Mouse (Mus musculus) cerebellum, postnatal 25 days (tissue): Measurements from ENCODE around the gene Tmem163.

Experiments used
- DNase-seq, 2 experiments: peaks; one replicate each; pipeline ENCODE4 v3.0.0; 2021; ENCODE audit warnings: mixed read lengths in 2 of 2

Tmem163 gene

GRCm38 (mm10) chr1:127555822-127556485, 123.4 kb downstream of the Tmem163 start:
- DNase-seq: no peak

GRCm38 (mm10) chr1:127548078-127548477, 131.3 kb downstream of the Tmem163 start:
- no peak for DNase-seq

GRCm38 (mm10) chr1:127542756-127543155, 136.6 kb downstream of the Tmem163 start:
- DNase-seq: no peak

- peak; percentile 93 for DNase-seq
Observed at GRCm38 (mm10) chr1:127541931-127542330, 137.4 kb downstream of the Tmem163 start.

- DNase-seq: peak; percentile 91
Observed at GRCm38 (mm10) chr1:127541522-127541921, 137.8 kb downstream of the Tmem163 start.

- DNase-seq: peak; percentile 47 to 55
Observed at GRCm38 (mm10) chr1:127537204-127538038, 141.9 kb downstream of the Tmem163 start.

GRCm38 (mm10) chr1:127536448-127536847, 142.9 kb downstream of the Tmem163 start:
- DNase-seq: peak in 1 of 2 experiments; percentile 43

- DNase-seq: no peak
Observed at GRCm38 (mm10) chr1:127531723-127532122, 147.6 kb downstream of the Tmem163 start.

- DNase-seq: peak; percentile 66 to 80
Observed at GRCm38 (mm10) chr1:127530849-127531580, 148.3 kb downstream of the Tmem163 start.

- no peak for DNase-seq
Observed at GRCm38 (mm10) chr1:127523364-127523763, 156.0 kb downstream of the Tmem163 start.

- no peak for DNase-seq
Observed at GRCm38 (mm10) chr1:127514888-127515287, 164.5 kb downstream of the Tmem163 start.

GRCm38 (mm10) chr1:127514479-127514878, 164.9 kb downstream of the Tmem163 start:
- DNase-seq: no peak

GRCm38 (mm10) chr1:127513664-127514063, 165.7 kb downstream of the Tmem163 start:
- DNase-seq: peak in 1 of 2 experiments; percentile 41

- DNase-seq: no peak
Observed at GRCm38 (mm10) chr1:127513140-127513539, 166.2 kb downstream of the Tmem163 start.

- no peak for DNase-seq
Observed at GRCm38 (mm10) chr1:127512709-127513108, 166.6 kb downstream of the Tmem163 start.

GRCm38 (mm10) chr1:127511362-127511761, 168.0 kb downstream of the Tmem163 start:
- no peak for DNase-seq

- DNase-seq: peak; percentile 75 to 84
Observed at GRCm38 (mm10) chr1:127508921-127509320, 170.4 kb downstream of the Tmem163 start.

- peak in 1 of 2 experiments; percentile 48 for DNase-seq
Observed at GRCm38 (mm10) chr1:127508067-127508739, 171.1 kb downstream of the Tmem163 start.

- DNase-seq: peak; percentile 76 to 85
Observed at GRCm38 (mm10) chr1:127507042-127507650, 172.2 kb downstream of the Tmem163 start.

- DNase-seq: no peak
Observed at GRCm38 (mm10) chr1:127500701-127501100, 178.6 kb downstream of the Tmem163 start.

- peak; percentile 91 to 95 for DNase-seq
Observed at GRCm38 (mm10) chr1:127500219-127500618, 179.1 kb downstream of the Tmem163 start.

- DNase-seq: no peak
Observed at GRCm38 (mm10) chr1:127498746-127499145, 180.6 kb downstream of the Tmem163 start.
